Mouse (Mus musculus): Measurements from ENCODE around the gene Ankdd1a. TPM values are rescaled to one million over a fixed set of nuclear protein-coding genes. Genes with fewer than 3 reads are reported as not detected.
A peak's percentile ranks its signal among the peaks of the same experiment; 100 is the strongest.

Gene Ankdd1a
- polyA plus RNA-seq, 1 experiment from 2014 or later: not detected

- no peak overlapping the region for H3K4me2 ChIP-seq
- ATAC-seq (ENCODE audit: extremely low read depth, insufficient number of reproducible peaks, low FRiP score, low TSS enrichment): no peak
- no peak overlapping the region for H3K27ac ChIP-seq (replicated peaks)
- 71% methylated on average over 2 of the region's 2 CpGs for WGBS
- H3K4me1 ChIP-seq: no peaks in the 10 kb centered on the region
- no peak overlapping the region for H3K9ac ChIP-seq
- no peaks in the 10 kb centered on the region for H3K27me3 ChIP-seq (replicated peaks)
- peaks cover 21% of the 10 kb centered on the region for H3K36me3 ChIP-seq
- no peaks in the 10 kb centered on the region for H3K9me3 ChIP-seq
- no peak overlapping the region for H3K4me3 ChIP-seq
These were observed 27.6 kb downstream of the Ankdd1a start for GRCm38 (mm10) chr9:65492351-65492750.

- Histone ChIP-seq H3K4me1 (no peaks in the 10 kb centered on the region), H3K36me3 (peaks cover 30% of the 10 kb centered on the region), H3K4me3 (no peak overlapping the region), H3K9me3 (no peaks in the 10 kb centered on the region), H3K27ac (replicated peaks) (no peak overlapping the region), H3K27me3 (replicated peaks) (no peaks in the 10 kb centered on the region), H3K9ac (no peak overlapping the region), H3K4me2 (no peak overlapping the region)
- WGBS: 83% methylated on average over 3 of the region's 3 CpGs
- ATAC-seq (ENCODE audit: extremely low read depth, insufficient number of reproducible peaks, low FRiP score, low TSS enrichment): no peak
These were observed 28.5 kb downstream of the Ankdd1a start for GRCm38 (mm10) chr9:65491476-65491875.

DNA sequence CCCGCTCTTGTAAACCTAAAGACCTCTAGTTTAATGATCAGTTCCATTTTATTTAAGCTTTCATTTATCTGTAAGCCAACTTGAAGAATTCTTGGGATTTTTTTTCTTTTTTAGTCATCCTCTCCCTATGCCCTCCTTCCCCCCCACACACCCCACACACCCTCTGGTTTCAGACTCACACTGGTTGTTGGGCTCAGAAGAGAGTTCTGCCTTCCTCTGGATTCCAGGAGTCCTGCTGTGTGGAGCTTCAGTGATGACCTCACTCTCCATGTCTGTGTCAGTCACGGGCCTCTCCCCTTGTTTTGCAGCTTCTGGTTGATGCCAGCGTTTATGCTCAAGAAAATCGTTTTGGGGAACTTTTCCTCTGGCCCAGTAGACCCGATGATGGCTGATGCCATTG, 39.9 kb downstream of the Ankdd1a start:
- no peaks in the 10 kb centered on the region for H3K27me3 ChIP-seq (replicated peaks)
- H3K9me3 ChIP-seq: no peaks in the 10 kb centered on the region
- H3K9ac ChIP-seq: no peak overlapping the region
- 73% methylated on average over 5 of the region's 5 CpGs for WGBS
- peaks cover 93% of the 10 kb centered on the region for H3K36me3 ChIP-seq
- H3K4me3 ChIP-seq: no peak overlapping the region
- no peak for ATAC-seq (ENCODE audit: extremely low read depth, insufficient number of reproducible peaks, low FRiP score, low TSS enrichment)
- no peak overlapping the region for H3K27ac ChIP-seq (replicated peaks)
- H3K4me1 ChIP-seq: no peaks in the 10 kb centered on the region
- no peak overlapping the region for H3K4me2 ChIP-seq

- no peaks in the 10 kb centered on the region for H3K9me3 ChIP-seq
- peaks cover 93% of the 10 kb centered on the region for H3K36me3 ChIP-seq
- no peak overlapping the region for H3K4me2 ChIP-seq
- 82% methylated on average over 8 of the region's 8 CpGs for WGBS
- H3K4me3 ChIP-seq: no peak overlapping the region
- no peak overlapping the region for H3K9ac ChIP-seq
- no peaks in the 10 kb centered on the region for H3K27me3 ChIP-seq (replicated peaks)
- H3K4me1 ChIP-seq: no peaks in the 10 kb centered on the region
- no peak overlapping the region for H3K27ac ChIP-seq (replicated peaks)
- ATAC-seq (ENCODE audit: extremely low read depth, insufficient number of reproducible peaks, low FRiP score, low TSS enrichment): no peak
These were observed 40.8 kb downstream of the Ankdd1a start for GRCm38 (mm10) chr9:65479158-65479557.

- H3K4me3 ChIP-seq: no peak overlapping the region
- no peak overlapping the region for H3K27ac ChIP-seq (replicated peaks)
- no peak overlapping the region for H3K9ac ChIP-seq
- ATAC-seq (ENCODE audit: extremely low read depth, insufficient number of reproducible peaks, low FRiP score, low TSS enrichment): no peak
- no peak overlapping the region for H3K4me2 ChIP-seq
- no peaks in the 10 kb centered on the region for H3K4me1 ChIP-seq
- no peaks in the 10 kb centered on the region for H3K9me3 ChIP-seq
- no peaks in the 10 kb centered on the region for H3K27me3 ChIP-seq (replicated peaks)
- peaks cover 87% of the 10 kb centered on the region for H3K36me3 ChIP-seq
- WGBS: 79% methylated on average over 4 of the region's 4 CpGs
These were observed 47.2 kb downstream of the Ankdd1a start for GRCm38 (mm10) chr9:65472769-65473168.

- no peaks in the 10 kb centered on the region for H3K27me3 ChIP-seq (replicated peaks)
- no peak for ATAC-seq (ENCODE audit: extremely low read depth, insufficient number of reproducible peaks, low FRiP score, low TSS enrichment)
- 62% methylated on average over 11 of the region's 11 CpGs for WGBS
These were observed 52.3 kb downstream of the Ankdd1a start for GRCm38 (mm10) chr9:65467686-65468085.

DNA sequence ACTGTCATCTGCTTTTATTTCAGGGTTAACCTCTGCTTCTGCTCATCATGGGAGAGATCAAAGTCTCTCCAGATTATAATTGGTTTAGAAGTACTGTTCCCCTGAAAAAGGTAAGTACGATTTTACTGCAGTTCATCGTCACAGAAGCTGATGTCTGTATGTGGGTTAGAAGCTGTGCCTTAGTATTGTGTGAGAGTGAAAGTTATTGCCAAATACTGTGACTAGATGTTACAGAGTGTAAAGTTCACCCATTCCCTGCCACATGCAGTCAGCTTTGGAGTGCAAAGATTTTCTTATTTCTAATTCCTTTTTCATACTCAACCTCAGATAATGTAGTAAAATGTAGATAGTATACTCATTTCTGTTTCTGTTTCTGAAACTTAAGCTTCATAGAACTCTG, 54.8 kb downstream of the Ankdd1a start:
- no peaks in the 10 kb centered on the region for H3K9me3 ChIP-seq
- H3K4me1 ChIP-seq: peaks cover 23% of the 10 kb centered on the region
- 84% methylated on average over 2 of the region's 2 CpGs for WGBS
- no peak overlapping the region for H3K4me2 ChIP-seq
- no peak overlapping the region for H3K27ac ChIP-seq (replicated peaks)
- H3K36me3 ChIP-seq: peaks cover 38% of the 10 kb centered on the region
- no peaks in the 10 kb centered on the region for H3K27me3 ChIP-seq (replicated peaks)
- no peak overlapping the region for H3K4me3 ChIP-seq
- no peak overlapping the region for H3K9ac ChIP-seq
- no peak for ATAC-seq (ENCODE audit: extremely low read depth, insufficient number of reproducible peaks, low FRiP score, low TSS enrichment)

More at GRCm38 (mm10) chr9:65467686-65468085, 52.3 kb downstream of the Ankdd1a start:
- Histone ChIP-seq H3K9ac (no peak overlapping the region), H3K4me2 (no peak overlapping the region), H3K9me3 (no peaks in the 10 kb centered on the region), H3K27ac (replicated peaks) (no peak overlapping the region), H3K36me3 (peaks cover 60% of the 10 kb centered on the region), H3K4me3 (no peak overlapping the region), H3K4me1 (peaks cover 4% of the 10 kb centered on the region)

DNA sequence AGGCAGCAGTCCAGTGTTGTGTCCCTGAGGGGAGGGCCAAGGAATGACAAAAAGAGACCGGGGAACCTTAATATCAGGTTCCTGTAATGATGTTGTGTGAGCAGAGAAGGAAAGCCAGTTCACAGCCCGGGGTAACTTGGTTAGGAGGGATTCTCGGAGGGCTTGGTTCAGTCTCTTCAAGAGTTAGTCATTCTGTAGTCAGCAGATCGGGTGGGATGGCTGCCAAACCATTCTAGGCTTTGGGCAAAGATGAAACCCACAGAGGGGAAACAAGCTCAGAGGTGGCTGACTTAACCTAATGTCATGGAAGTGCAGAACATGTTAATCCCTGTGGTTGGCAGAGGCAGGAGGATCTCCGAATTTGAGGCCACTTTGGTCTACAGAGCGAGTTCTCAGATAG, 55.8 kb downstream of the Ankdd1a start:
- Histone ChIP-seq H3K27me3 (replicated peaks) (no peaks in the 10 kb centered on the region), H3K4me1 (peaks cover 25% of the 10 kb centered on the region), H3K27ac (replicated peaks) (no peak overlapping the region), H3K4me2 (no peak overlapping the region), H3K36me3 (peaks cover 27% of the 10 kb centered on the region), H3K4me3 (no peak overlapping the region), H3K9me3 (no peaks in the 10 kb centered on the region), H3K9ac (no peak overlapping the region)
- ATAC-seq (ENCODE audit: extremely low read depth, insufficient number of reproducible peaks, low FRiP score, low TSS enrichment): no peak
- WGBS: 85% methylated on average over 6 of the region's 6 CpGs

- 65% methylated on average over 5 of the region's 5 CpGs for WGBS
- H3K4me1 ChIP-seq: peaks cover 25% of the 10 kb centered on the region
- no peak overlapping the region for H3K9ac ChIP-seq
- no peaks in the 10 kb centered on the region for H3K27me3 ChIP-seq (replicated peaks)
- no peak overlapping the region for H3K27ac ChIP-seq (replicated peaks)
- H3K36me3 ChIP-seq: peaks cover 22% of the 10 kb centered on the region
- H3K4me3 ChIP-seq: no peak overlapping the region
- no peaks in the 10 kb centered on the region for H3K9me3 ChIP-seq
- peak overlapping the region; percentile 16; the same call in 1 of the 2 replicates for H3K4me2 ChIP-seq
- no peak for ATAC-seq (ENCODE audit: extremely low read depth, insufficient number of reproducible peaks, low FRiP score, low TSS enrichment)
These were observed 57.4 kb downstream of the Ankdd1a start for GRCm38 (mm10) chr9:65462544-65462943.

DNA sequence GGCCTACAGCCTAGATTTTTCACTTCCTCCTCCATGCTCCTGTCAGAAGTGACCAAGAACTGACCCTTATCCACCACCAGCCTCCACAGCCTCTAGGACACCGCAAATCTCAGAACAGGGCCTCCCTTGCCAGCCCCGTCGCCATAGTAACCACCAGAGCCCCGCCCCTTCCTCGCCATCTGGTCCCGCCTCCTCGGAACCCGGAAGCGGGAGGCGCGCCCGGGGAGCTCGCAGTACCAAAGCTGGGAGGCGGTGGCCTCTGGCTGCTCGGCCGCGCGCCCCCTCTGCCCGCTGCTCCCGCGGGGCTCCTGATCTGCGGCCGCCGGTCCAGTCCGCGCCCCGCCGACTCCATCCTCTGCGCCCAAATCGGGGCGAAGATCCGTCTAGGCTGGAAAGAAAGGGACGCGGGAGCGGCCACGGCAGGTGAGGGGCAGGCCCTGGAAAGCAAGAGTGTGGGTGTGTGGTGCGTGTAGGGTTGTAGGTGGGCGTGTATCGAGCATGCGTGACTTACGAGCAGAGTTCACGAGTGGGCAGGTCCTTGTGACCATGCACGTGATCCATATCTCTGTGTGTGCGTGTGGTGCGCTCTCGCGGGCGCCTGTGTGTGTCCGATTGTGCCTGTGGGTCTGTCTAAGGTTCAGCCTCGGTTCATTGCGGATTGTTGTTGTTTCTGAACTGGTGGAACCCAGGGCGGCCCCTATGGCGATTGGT, 59.1 kb downstream of the Ankdd1a start, which contains the start of gene Spg21:
TSS of gene Spg21 (plus strand) at position 216 of the 711 bp plus-strand sequence.
- ATAC-seq (ENCODE audit: extremely low read depth, insufficient number of reproducible peaks, low FRiP score, low TSS enrichment): peak; percentile 94
- under 1% methylated on average over 53 of the region's 53 CpGs for WGBS
- H3K9ac ChIP-seq: peak within 1 kb of the TSS; percentile 91

GRCm38 (mm10) chr9:65460198-65460597, 59.8 kb downstream of the Ankdd1a start:
- ATAC-seq (ENCODE audit: extremely low read depth, insufficient number of reproducible peaks, low FRiP score, low TSS enrichment): no peak
- WGBS: 55% methylated on average over 3 of the region's 3 CpGs
- peak overlapping the region; percentile 82 for H3K4me2 ChIP-seq
- H3K4me3 ChIP-seq: peak overlapping the region; percentile 93
- 0 out of 2 replicates have a peak overlapping the region, but pooled peaks have one; percentile 55 for H3K9ac ChIP-seq
- peaks cover 4% of the 10 kb centered on the region for H3K36me3 ChIP-seq
- peaks cover 25% of the 10 kb centered on the region for H3K4me1 ChIP-seq
- H3K27me3 ChIP-seq (replicated peaks): no peaks in the 10 kb centered on the region
- H3K27ac ChIP-seq (replicated peaks): peak overlapping the region; percentile 87
- no peaks in the 10 kb centered on the region for H3K9me3 ChIP-seq

More for the DNA sequence above, 59.1 kb downstream of the Ankdd1a start, which contains the start of gene Spg21:
- Histone ChIP-seq H3K27me3 (replicated peaks) (no peaks in the 10 kb centered on the region), H3K9me3 (no peaks in the 10 kb centered on the region), H3K4me2 (peak within 1 kb of the TSS; percentile 82), H3K36me3 (peaks cover 11% of the 10 kb centered on the region), H3K4me3 (peak within 1 kb of the TSS; percentile 93), H3K4me1 (peaks cover 25% of the 10 kb centered on the region), H3K27ac (replicated peaks) (peak within 1 kb of the TSS; percentile 87)

DNA sequence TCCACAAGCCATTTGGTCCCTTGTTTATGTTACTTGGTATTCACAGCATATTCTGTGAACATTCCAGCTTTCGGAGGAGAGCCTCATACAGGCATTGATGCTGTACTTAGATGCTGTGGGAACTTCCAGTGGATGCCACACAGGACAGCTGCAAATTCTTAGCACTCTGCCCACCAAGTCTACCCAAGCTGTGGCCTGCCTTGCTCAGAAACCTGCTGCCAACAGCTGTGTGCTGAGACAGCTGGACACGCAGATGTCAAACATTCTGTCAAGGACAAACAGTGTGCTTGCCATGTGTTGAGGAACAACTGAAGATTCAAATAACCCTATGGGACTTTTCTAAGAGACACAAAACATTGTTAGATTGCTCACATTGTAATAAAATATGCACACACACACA, 61.0 kb downstream of the Ankdd1a start:
- Histone ChIP-seq H3K27me3 (replicated peaks) (no peaks in the 10 kb centered on the region), H3K4me1 (peaks cover 25% of the 10 kb centered on the region), H3K36me3 (0 out of 2 replicates have a peak, but pooled peaks cover 4% of the 10 kb centered on the region), H3K4me2 (no peak overlapping the region), H3K9ac (no peak overlapping the region), H3K4me3 (no peak overlapping the region), H3K9me3 (no peaks in the 10 kb centered on the region), H3K27ac (replicated peaks) (no peak overlapping the region)
- 87% methylated on average over 2 of the region's 2 CpGs for WGBS
- no peak for ATAC-seq (ENCODE audit: extremely low read depth, insufficient number of reproducible peaks, low FRiP score, low TSS enrichment)
